Mouse (Mus musculus): ENCODE measurements around the gene Ephb1.

- TF ChIP-seq GATA1 (IDR thresholded peaks at IDR 0.05; ENCODE audit: borderline replicate concordance, low read length) (no peak), FLI1 (IDR thresholded peaks at IDR 0.05; ENCODE audit: low read length) (no peak)
Observed at GRCm38 (mm10) chr9:102235444-102235951, 119.0 kb downstream of the Ephb1 start.

All from megakaryocyte, embryonic 14.5 days (primary cell).